Mouse (Mus musculus) kidney, adult 18-20 months (tissue): ENCODE data around the gene Tbc1d12.
A peak's percentile ranks its signal among the peaks of the same experiment; 100 is the strongest.

Experiments
- DNase-seq: peaks from one replicate; pipeline ENCODE4 v3.0.0; 2021

Gene Tbc1d12

DNA sequence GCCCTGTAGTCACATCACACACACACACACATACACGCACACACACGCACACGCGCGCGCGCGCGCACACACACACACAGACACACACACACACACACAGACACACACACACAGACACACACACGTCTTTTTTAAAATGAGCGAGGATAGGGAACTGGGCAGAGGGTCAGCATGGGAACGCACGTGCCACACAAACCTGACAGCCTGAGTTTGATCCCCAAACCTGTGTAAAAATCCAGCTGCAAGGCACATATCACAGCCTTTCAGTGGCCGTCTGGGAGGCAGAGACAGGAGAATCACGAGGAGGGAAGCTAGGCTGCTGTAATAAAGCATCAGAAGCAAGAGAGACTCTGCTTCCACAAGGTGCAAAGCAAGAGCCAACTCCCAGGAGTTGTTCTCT lies 78.5 kb downstream of the Tbc1d12 start:
- no peak for DNase-seq

DNA sequence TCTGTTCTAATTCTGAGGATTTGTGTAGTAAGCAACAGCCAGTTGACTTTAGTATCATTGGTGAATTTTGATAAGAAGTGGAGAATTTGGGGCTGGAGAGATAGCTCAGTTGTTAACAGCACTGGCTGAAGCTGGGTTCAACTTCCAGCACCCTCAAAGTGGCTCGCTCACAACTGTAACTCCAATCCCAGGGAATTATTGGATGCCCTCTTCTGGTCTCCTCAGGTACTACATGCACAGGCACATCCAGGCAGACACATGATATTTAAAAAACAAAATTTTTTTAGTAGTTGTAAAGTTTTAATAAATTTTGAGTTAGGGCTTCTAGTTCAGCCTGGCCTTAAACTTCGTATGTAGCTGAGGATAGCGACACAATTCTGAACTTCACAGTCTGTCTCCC lies 79.3 kb downstream of the Tbc1d12 start:
- peak; percentile 23 for DNase-seq

- DNase-seq = no peak
These were observed 92.2 kb downstream of the Tbc1d12 start for GRCm38 (mm10) chr19:38928481-38929158.

- DNase-seq = no peak
These were observed 93.3 kb downstream of the Tbc1d12 start for GRCm38 (mm10) chr19:38929471-38930251.

GRCm38 (mm10) chr19:38930252-38930787 lies 93.9 kb downstream of the Tbc1d12 start:
- DNase-seq = no peak

GRCm38 (mm10) chr19:38930788-38931565 lies 94.6 kb downstream of the Tbc1d12 start, which contains the start of gene Hells:
TSS of gene Hells (plus strand) at chr19:38930915.
- DNase-seq = peak; percentile 80

DNA sequence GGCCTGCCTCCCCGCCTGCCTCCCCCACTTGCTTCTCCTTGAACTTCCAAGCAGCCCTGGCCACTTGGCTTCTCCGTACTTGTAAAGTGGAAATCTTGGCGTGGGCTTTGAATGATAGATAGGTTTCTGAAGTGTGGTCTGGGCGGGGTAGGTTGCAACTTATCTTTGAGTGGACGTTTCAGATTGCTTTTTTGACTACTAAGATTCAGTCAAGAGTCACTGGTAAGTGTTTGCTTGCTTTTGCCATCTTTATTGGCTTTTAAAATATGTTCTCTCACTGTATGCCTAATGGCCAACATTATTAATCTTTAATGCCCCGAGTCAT lies 95.1 kb downstream of the Tbc1d12 start:
- no peak for DNase-seq

- DNase-seq = no peak
These were observed 108.4 kb downstream of the Tbc1d12 start for GRCm38 (mm10) chr19:38944590-38945307.
